Mouse (Mus musculus) ES-E14 (cell line): ENCODE results near the gene Pla2g6.
A peak's percentile ranks its signal among the peaks of the same experiment; 100 is the strongest.

Experiments used
- CHD2 ChIP-seq: IDR thresholded peaks from 2 replicates; pipeline ENCODE4 v1.6.1; 2014; ENCODE audit warnings: mild to moderate bottlenecking, low read depth, low read length, inconsistent platforms
- HCFC1 ChIP-seq: IDR thresholded peaks from 2 replicates; pipeline ENCODE4 v1.6.1; 2012; ENCODE audit warnings: low read length, inconsistent platforms, borderline replicate concordance; ENCODE audit not compliant: insufficient read depth
- MAFK ChIP-seq: IDR thresholded peaks from 2 replicates; pipeline ENCODE4 v1.6.1; 2014; ENCODE audit warnings: mild to moderate bottlenecking, low read depth, low read length, inconsistent platforms; ENCODE audit not compliant: insufficient read depth
- ZC3H11A ChIP-seq: IDR thresholded peaks from 2 replicates; pipeline ENCODE4 v1.6.1; 2012; ENCODE audit warnings: low read depth, mild to moderate bottlenecking, inconsistent platforms, low read length, borderline replicate concordance
- ZNF384 ChIP-seq: IDR thresholded peaks from 2 replicates; pipeline ENCODE4 v1.6.1; 2012; ENCODE audit warnings: low read depth, low read length, inconsistent platforms

DNA sequence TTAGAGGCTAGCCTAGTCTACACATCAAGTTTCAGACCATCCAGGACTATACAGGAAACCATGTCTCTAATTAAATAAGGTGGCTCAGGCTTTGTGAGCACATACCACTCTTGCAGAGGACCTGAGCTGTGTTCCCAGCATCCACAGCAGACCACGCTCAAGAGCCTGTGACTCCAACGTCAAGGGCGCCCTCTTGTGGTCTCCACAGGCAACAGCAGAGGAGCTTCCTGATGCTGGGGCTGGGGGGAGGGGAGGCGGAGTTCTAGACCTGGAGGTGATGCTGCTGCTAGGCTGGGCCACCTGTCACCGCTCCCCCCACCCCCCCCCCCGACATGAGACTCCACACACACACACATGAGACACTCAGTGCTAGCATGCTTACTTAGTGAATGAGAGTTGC lies 48.0 kb downstream of the Pla2g6 start:
- TF ChIP-seq ZC3H11A: peak; percentile 63; the same call in 1 of the 2 replicates
- TF ChIP-seq CHD2: 0 out of 2 replicates have a peak, but pooled peaks have one; percentile 27
- TF ChIP-seq MAFK: no peak
- TF ChIP-seq HCFC1: no peak
- TF ChIP-seq ZNF384: no peak
